Mouse (Mus musculus): Measurements from ENCODE around the gene AC153137.1.
A peak's percentile ranks its signal among the peaks of the same experiment; 100 is the strongest.
"Not testable (repeated sequence)": the region's sequence is repeated elsewhere in the genome, so short reads cannot be mapped to it uniquely, and the experiment has no call there.

The AC153137.1 gene

GRCm38 (mm10) chr1:30977868-30978267 is at the start of gene AC153137.1:
TSS of gene AC153137.1 (minus strand) at chr1:30977968.
- DNase-seq = not testable (repeated sequence)

- no peak for DNase-seq
Measured at GRCm38 (mm10) chr1:31023173-31023572, 45.4 kb upstream of the AC153137.1 start.

GRCm38 (mm10) chr1:31019283-31019682 is 41.5 kb upstream of the AC153137.1 start:
- DNase-seq = peak; percentile 9

DNA sequence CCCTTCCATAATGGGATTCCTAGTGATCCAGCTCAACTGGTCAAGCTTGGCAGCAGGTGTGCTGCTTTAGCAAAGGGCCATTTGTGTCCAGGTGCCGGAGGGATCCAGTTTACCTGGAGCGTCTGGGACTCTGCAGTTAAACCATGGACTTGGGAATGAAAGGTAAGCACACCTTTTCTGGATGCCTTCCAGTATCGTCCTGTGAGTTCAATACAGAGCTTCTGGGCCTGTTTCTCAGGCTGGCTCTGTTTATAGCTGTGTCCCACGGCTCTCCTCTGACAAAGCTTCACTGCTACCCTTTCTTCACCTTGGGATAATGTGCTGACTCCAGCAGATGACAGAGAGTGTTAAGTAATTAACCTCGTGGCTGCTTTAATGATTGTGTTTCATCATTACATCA is 39.6 kb upstream of the AC153137.1 start:
- DNase-seq = no peak

GRCm38 (mm10) chr1:31016068-31016467 is 38.3 kb upstream of the AC153137.1 start:
- DNase-seq = no peak

- DNase-seq = no peak
Measured at GRCm38 (mm10) chr1:31015261-31015660, 37.5 kb upstream of the AC153137.1 start.

DNA sequence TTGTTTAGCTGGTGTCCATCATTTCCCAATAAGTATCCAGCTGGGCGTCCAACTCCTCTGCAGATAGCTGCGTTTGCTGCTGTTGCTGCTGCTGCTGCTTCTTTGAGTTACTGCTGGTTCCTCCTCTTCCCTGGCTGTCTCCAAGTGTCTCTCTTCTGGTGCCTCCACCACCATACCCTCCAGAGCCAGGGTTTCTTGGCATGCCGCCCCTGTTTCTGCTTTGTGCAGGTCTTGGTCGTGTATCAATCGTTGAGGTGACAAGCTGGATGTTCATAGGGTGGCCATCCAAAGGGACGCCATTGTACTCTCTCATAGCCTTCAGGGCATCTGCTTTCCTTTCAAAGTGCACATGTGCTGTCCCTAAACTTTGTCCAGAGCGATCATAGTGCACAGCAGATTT is 529 bp downstream of the AC153137.1 start:
- not testable (repeated sequence) for DNase-seq

DNA sequence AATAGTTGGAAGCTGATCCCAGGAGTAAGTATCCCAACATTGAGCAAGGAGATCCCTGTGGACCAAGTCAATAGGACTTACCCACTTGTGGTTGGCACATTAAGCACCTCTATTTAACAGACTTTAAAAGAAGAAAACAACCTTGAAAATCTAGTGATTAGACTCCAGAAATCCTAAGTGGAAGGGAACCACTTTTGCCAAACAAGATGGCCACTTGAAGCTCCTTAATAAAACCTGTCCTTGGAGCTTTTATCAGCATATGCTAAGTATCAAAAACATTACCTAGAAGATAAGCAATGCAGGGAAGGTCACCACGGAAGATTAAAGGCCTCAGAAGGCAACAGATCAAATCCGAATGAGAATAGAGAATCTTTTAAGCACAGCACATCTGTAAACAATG is 26.0 kb downstream of the AC153137.1 start:
- no peak for DNase-seq

GRCm38 (mm10) chr1:30950456-30950835 is 27.3 kb downstream of the AC153137.1 start:
- no peak for DNase-seq

- peak; percentile 97 for DNase-seq
Measured at GRCm38 (mm10) chr1:30949710-30950455, 27.9 kb downstream of the AC153137.1 start.

DNA sequence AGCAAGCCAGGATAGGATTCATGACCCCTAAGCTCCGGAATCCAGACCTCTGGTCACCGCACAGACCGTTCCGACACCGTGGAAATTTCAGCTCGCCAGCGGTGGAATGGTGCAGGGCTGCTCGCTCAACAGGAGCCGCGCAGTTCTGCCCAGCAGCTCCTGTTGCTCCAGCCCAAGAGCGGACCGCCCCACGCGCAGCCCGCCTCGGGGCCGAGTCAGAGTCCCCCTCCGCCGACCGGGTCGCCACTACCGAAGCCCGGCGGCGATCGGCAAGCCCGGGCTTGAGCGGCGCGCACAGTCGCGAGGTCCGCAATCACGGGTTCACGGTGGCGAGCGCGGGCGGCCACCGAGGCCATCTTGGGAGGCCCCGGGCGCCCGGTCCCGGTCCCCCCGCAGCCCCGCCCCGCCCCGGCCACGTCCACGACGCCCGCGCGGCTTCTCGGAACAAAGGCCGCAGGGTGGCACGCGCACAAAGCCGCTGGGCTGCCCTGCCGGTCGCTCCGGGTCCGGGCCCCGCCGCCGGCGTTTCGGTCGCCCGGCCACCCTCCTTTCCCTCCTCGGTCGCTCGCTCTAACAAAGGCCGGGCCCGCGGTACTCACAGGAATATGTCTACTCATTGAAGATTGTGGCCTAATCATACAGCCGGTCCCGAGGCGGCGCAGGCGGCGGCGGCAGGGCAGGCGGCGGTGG is 28.7 kb downstream of the AC153137.1 start:
- peak; percentile 58 for DNase-seq

- peak; percentile 32 for DNase-seq
Measured at GRCm38 (mm10) chr1:30948361-30948949, 29.3 kb downstream of the AC153137.1 start.

GRCm38 (mm10) chr1:30945136-30945535 is 32.6 kb downstream of the AC153137.1 start:
- DNase-seq = peak; percentile 39

GRCm38 (mm10) chr1:30940571-30940970 is 37.2 kb downstream of the AC153137.1 start:
- DNase-seq = no peak

- DNase-seq = no peak
Measured at GRCm38 (mm10) chr1:30938392-30938791, 39.4 kb downstream of the AC153137.1 start.

GRCm38 (mm10) chr1:30937396-30937965 is 40.3 kb downstream of the AC153137.1 start:
- no peak for DNase-seq

DNA sequence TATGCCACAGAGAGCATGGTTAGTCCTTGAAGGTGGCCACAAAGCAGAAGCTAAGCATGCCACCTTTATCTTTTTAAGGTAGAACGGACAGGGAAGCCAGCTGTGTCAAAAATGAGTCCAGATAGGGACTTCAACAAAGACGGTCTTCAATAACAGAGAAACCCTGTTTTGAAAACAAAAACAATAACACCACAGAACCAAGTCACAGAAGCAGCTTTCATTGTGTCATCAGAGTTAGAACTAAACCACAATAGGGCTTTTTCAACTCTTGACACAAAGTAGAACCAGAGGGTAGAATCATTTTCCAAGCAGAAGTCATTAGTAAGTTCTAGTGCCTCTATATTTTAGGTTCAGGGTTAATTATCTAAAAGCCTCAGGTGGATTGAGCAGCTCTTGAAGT is 41.3 kb downstream of the AC153137.1 start:
- DNase-seq = no peak

- no peak for DNase-seq
Measured at GRCm38 (mm10) chr1:30930823-30931222, 46.9 kb downstream of the AC153137.1 start.

DNA sequence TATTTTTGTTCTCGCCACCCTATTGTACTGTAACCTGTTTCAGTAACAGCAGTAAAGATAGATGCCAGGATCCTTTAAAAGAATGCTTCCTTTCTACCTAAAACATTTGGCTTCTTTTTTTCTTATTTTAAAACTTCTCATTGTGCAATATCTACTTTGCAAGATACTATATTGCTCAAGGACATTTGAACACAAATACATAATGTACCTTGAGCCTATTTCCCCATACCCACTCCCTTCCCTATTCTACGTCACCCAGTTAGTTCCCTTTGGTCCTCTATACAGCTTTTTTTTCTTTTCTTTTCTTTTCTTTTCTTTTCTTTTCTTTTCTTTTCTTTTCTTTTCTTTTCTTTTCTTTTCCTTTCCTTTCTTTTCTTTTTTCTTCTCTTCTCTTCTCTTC is 47.6 kb downstream of the AC153137.1 start:
- DNase-seq = no peak
